Mouse (Mus musculus): ENCODE results near the gene Mcm8. TPM values are rescaled to one million over a fixed set of nuclear protein-coding genes. Genes with fewer than 3 reads are reported as not detected.

The Mcm8 gene
- total RNA-seq, 1 experiment: 14.2 TPM

DNA sequence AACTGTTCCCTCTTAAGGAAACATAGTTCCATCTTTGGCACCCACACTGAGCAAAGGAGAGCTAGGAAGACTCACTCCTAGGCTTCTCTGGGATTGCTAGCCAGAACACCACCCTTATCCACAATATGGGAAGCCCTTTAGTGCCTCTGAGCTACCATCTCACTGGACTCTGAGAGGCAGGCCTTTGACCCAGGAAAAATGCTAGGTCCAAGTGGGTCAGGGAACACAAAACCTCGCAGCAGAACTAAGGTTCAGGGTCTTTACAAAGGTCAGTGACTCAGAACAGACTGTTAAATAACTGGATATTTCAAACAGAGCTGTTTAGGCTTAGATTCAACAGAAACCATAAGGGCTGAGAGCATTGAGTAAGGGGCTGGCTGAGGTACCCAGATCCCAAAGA, 61.0 kb downstream of the Mcm8 start:
- Histone ChIP-seq H3K9me3 (ENCODE audit: control insufficient read depth, insufficient read depth, low read depth, low read length) (no peaks in the 10 kb centered on the region), H3K4me3 (ENCODE audit: insufficient read depth in 1 of 2, low read depth in 1 of 2, low read length in 2 of 2, poor library complexity in 1 of 2, severe bottlenecking in 1 of 2) (no peak overlapping the region), H3K27ac (ENCODE audit: insufficient read depth, low read depth, low read length, poor library complexity, severe bottlenecking) (no peak overlapping the region), H3K4me1 (ENCODE audit: control insufficient read depth in 2 of 2, insufficient read depth in 2 of 2, low read length in 2 of 2, poor library complexity in 1 of 2) (peaks cover 7 to 11% of the 10 kb centered on the region in 2 experiments), H3K36me3 (ENCODE audit: control insufficient read depth, insufficient read depth, low read length, poor library complexity, severe bottlenecking) (peaks cover 12% of the 10 kb centered on the region; the same call in 1 of the 2 replicates), H3K9ac (ENCODE audit: insufficient read depth, low read depth, low read length, poor library complexity, severe bottlenecking) (no peak overlapping the region)
- DNase-seq (ENCODE audit: low read depth, low spot score): no peak
- TF ChIP-seq CHD2 (IDR thresholded peaks at IDR 0.05; ENCODE audit: low read depth, low read length) (no peak), ZNF384 (IDR thresholded peaks at IDR 0.05; ENCODE audit: low read depth, low read length) (no peak), ZC3H11A (IDR thresholded peaks at IDR 0.05; ENCODE audit: borderline replicate concordance, low read depth, low read length) (no peak), HCFC1 (IDR thresholded peaks at IDR 0.05; ENCODE audit: borderline replicate concordance, insufficient read depth, low read length) (no peak), MAFK (IDR thresholded peaks at IDR 0.05; ENCODE audit: insufficient read depth, low read depth, low read length) (no peak)
- in situ Hi-C loops (cut with MboI; ENCODE audit: low sequenced_read_pairs in 2 of 2, unreplicated experiment in 2 of 2): no loop called here

DNA sequence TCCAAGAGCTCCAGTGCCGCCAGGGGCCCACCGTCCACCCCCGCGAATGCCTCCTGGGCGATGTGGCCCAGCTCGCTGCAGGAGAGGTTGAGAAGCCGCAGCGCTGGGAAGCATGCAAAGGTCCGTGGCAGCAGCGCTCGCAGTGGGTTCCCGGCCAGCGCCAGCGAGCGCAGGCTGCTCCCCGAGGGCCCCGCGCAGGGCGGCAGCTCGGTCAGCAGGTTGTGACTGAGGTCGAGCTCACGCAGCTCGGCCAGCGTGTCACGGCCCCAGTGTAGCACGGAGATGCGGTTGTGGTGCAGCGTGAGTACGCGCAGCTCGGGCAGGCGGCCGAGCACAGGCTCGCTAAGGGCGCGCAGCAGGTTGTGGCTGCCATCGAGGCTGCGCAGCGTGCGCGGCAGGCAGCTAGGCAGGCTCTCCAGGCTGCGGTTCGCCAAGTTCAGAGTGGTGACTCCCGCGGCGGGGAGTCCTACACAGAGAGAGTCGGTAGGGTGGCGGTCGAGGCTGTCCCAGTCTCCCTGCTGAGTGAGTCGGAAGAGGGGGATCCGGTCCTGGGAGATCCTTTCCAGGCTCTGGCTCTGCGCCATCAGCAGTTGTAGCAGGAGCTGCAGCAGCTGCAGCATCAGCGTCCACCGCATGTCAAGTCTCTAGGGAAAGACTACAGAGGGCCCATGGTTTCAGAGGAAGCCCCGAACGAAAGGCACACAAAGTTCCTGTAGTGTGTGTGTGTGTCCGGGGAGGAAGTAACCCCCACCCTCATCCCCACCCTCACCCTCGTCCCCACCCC, 63.5 kb downstream of the Mcm8 start:
- Histone ChIP-seq H3K27ac (ENCODE audit: insufficient read depth, low read depth, low read length, poor library complexity, severe bottlenecking) (no peak overlapping the region), H3K4me1 (ENCODE audit: control insufficient read depth in 2 of 2, insufficient read depth in 2 of 2, low read length in 2 of 2, poor library complexity in 1 of 2) (peaks cover 7 to 13% of the 10 kb centered on the region in 2 experiments), H3K9ac (ENCODE audit: insufficient read depth, low read depth, low read length, poor library complexity, severe bottlenecking) (peak overlapping the region; percentile 59), H3K9me3 (ENCODE audit: control insufficient read depth, insufficient read depth, low read depth, low read length) (no peaks in the 10 kb centered on the region), H3K4me3 (ENCODE audit: insufficient read depth in 1 of 2, low read depth in 1 of 2, low read length in 2 of 2, poor library complexity in 1 of 2, severe bottlenecking in 1 of 2) (peak overlapping the region; percentile 70 to 74), H3K36me3 (ENCODE audit: control insufficient read depth, insufficient read depth, low read length, poor library complexity, severe bottlenecking) (peaks cover 12% of the 10 kb centered on the region; the same call in 1 of the 2 replicates)
- no peak for TF ChIP-seq ZC3H11A (IDR thresholded peaks at IDR 0.05; ENCODE audit: borderline replicate concordance, low read depth, low read length)
- no peak for TF ChIP-seq MAFK (IDR thresholded peaks at IDR 0.05; ENCODE audit: insufficient read depth, low read depth, low read length)
- TF ChIP-seq HCFC1 (IDR thresholded peaks at IDR 0.05; ENCODE audit: borderline replicate concordance, insufficient read depth, low read length): no peak
- TF ChIP-seq ZNF384 (IDR thresholded peaks at IDR 0.05; ENCODE audit: low read depth, low read length): no peak
- no peak for TF ChIP-seq CHD2 (IDR thresholded peaks at IDR 0.05; ENCODE audit: low read depth, low read length)
- DNase-seq (ENCODE audit: low read depth, low spot score): peak; percentile 26
- in situ Hi-C loops (cut with MboI; ENCODE audit: low sequenced_read_pairs in 2 of 2, unreplicated experiment in 2 of 2): no loop called here

- Histone ChIP-seq H3K27ac (ENCODE audit: insufficient read depth, low read depth, low read length, poor library complexity, severe bottlenecking) (peak within 1 kb of the TSS; percentile 78), H3K36me3 (ENCODE audit: control insufficient read depth, insufficient read depth, low read length, poor library complexity, severe bottlenecking) (peaks cover 8% of the 10 kb centered on the region; the same call in 1 of the 2 replicates), H3K9ac (ENCODE audit: insufficient read depth, low read depth, low read length, poor library complexity, severe bottlenecking) (peak within 1 kb of the TSS; percentile 59; the same call in 1 of the 2 replicates), H3K9me3 (ENCODE audit: control insufficient read depth, insufficient read depth, low read depth, low read length) (no peaks in the 10 kb centered on the region), H3K4me3 (ENCODE audit: insufficient read depth in 1 of 2, low read depth in 1 of 2, low read length in 2 of 2, poor library complexity in 1 of 2, severe bottlenecking in 1 of 2) (peak within 1 kb of the TSS; percentile 70 to 74), H3K4me1 (ENCODE audit: control insufficient read depth in 2 of 2, insufficient read depth in 2 of 2, low read length in 2 of 2, poor library complexity in 1 of 2) (peaks cover 7 to 13% of the 10 kb centered on the region in 2 experiments)
- peak; percentile 91 for DNase-seq (ENCODE audit: low read depth, low spot score)
- TF ChIP-seq CHD2 (IDR thresholded peaks at IDR 0.05; ENCODE audit: low read depth, low read length) (peak; percentile 38; the same call in 1 of the 2 replicates), HCFC1 (IDR thresholded peaks at IDR 0.05; ENCODE audit: borderline replicate concordance, insufficient read depth, low read length) (no peak)
- in situ Hi-C loops (cut with MboI; ENCODE audit: low sequenced_read_pairs in 2 of 2, unreplicated experiment in 2 of 2): no loop called here
Observed at GRCm38 (mm10) chr2:132880844-132881645, 65.1 kb downstream of the Mcm8 start, which contains the start of gene Lrrn4. TSS of gene Lrrn4 (minus strand) at chr2:132880891.

DNA sequence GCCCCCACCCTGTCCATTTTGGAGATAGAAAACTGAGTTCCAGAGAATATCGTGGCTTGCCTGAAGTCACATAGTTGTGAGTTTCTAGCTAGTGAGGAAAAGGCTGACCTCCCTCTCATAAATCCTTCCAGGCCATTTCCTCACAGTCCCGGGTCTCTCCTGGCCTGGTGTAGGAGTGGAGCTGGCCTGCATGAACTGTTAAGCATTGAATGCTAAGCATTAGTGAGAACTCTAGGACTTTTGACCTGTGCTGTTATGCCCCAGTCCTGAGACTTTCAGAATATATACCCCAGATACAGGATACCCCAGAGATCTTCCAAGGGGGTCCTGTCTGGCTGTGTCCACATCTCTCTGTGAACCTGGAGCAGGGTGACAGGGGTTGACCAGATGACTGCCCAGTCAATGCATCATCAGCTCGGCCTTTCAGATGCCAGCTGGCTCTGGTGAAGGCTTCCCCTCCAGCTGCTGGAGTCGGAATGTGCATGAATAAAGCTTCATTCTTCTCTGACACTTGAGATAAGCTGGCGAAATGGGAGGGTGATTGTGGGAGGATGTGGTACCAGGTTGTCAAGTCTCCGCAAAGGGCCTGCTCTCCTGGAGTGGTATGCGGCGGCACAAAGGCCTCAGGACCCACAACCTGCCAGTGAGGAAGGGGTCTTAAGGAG, 68.5 kb downstream of the Mcm8 start:
- no peak for DNase-seq (ENCODE audit: low read depth, low spot score)
- TF ChIP-seq HCFC1 (IDR thresholded peaks at IDR 0.05; ENCODE audit: borderline replicate concordance, insufficient read depth, low read length) (no peak), CHD2 (IDR thresholded peaks at IDR 0.05; ENCODE audit: low read depth, low read length) (no peak), ZNF384 (IDR thresholded peaks at IDR 0.05; ENCODE audit: low read depth, low read length) (no peak), MAFK (IDR thresholded peaks at IDR 0.05; ENCODE audit: insufficient read depth, low read depth, low read length) (no peak), ZC3H11A (IDR thresholded peaks at IDR 0.05; ENCODE audit: borderline replicate concordance, low read depth, low read length) (no peak)

More for the DNA sequence above, 68.5 kb downstream of the Mcm8 start:
- in situ Hi-C loops (cut with MboI; ENCODE audit: low sequenced_read_pairs in 2 of 2, unreplicated experiment in 2 of 2): no loop called here
- Histone ChIP-seq H3K9me3 (ENCODE audit: control insufficient read depth, insufficient read depth, low read depth, low read length) (no peaks in the 10 kb centered on the region), H3K9ac (ENCODE audit: insufficient read depth, low read depth, low read length, poor library complexity, severe bottlenecking) (no peak overlapping the region), H3K4me3 (ENCODE audit: insufficient read depth in 1 of 2, low read depth in 1 of 2, low read length in 2 of 2, poor library complexity in 1 of 2, severe bottlenecking in 1 of 2) (no peak overlapping the region), H3K36me3 (ENCODE audit: control insufficient read depth, insufficient read depth, low read length, poor library complexity, severe bottlenecking) (no peaks in the 10 kb centered on the region), H3K4me1 (ENCODE audit: control insufficient read depth in 2 of 2, insufficient read depth in 2 of 2, low read length in 2 of 2, poor library complexity in 1 of 2) (peaks cover 3 to 9% of the 10 kb centered on the region in 2 experiments; a peak in 3 of 4 replicates), H3K27ac (ENCODE audit: insufficient read depth, low read depth, low read length, poor library complexity, severe bottlenecking) (no peak overlapping the region)
